Mouse (Mus musculus): ENCODE results near the gene Fbll1.
A peak's percentile ranks its signal among the peaks of the same experiment; 100 is the strongest.

Fbll1 gene

GRCm38 (mm10) chr11:35783038-35783437 is 15.6 kb downstream of the Fbll1 start:
- no peak for DNase-seq

GRCm38 (mm10) chr11:35782444-35782843 is 16.2 kb downstream of the Fbll1 start:
- DNase-seq = no peak

GRCm38 (mm10) chr11:35780336-35780735 is 18.3 kb downstream of the Fbll1 start:
- DNase-seq = no peak

- no peak for DNase-seq
Observed at GRCm38 (mm10) chr11:35776452-35776851, 22.2 kb downstream of the Fbll1 start.

GRCm38 (mm10) chr11:35775606-35776005 is 23.1 kb downstream of the Fbll1 start:
- DNase-seq = no peak

GRCm38 (mm10) chr11:35770741-35771504 is 27.8 kb downstream of the Fbll1 start:
- DNase-seq = no peak

- DNase-seq = peak; percentile 87
Observed at GRCm38 (mm10) chr11:35769746-35770437, 28.8 kb downstream of the Fbll1 start.

GRCm38 (mm10) chr11:35769188-35769745 is 29.4 kb downstream of the Fbll1 start, which contains the start of gene Pank3:
Pank3 (plus strand) TSS chr11:35769484.
- peak; percentile 99 for DNase-seq

GRCm38 (mm10) chr11:35766845-35767244 is 31.8 kb downstream of the Fbll1 start:
- no peak for DNase-seq

- no peak for DNase-seq
Observed at GRCm38 (mm10) chr11:35760627-35761003, 38.1 kb downstream of the Fbll1 start.

GRCm38 (mm10) chr11:35760001-35760626 is 38.6 kb downstream of the Fbll1 start:
- DNase-seq = no peak

GRCm38 (mm10) chr11:35756411-35757303 is 42.0 kb downstream of the Fbll1 start:
- DNase-seq = no peak

- DNase-seq = no peak
Observed at GRCm38 (mm10) chr11:35755546-35755945, 43.1 kb downstream of the Fbll1 start.

- DNase-seq = no peak
Observed at GRCm38 (mm10) chr11:35754906-35755418, 43.7 kb downstream of the Fbll1 start.

- DNase-seq = no peak
Observed at GRCm38 (mm10) chr11:35750578-35750977, 48.1 kb downstream of the Fbll1 start.
